Mouse (Mus musculus) E14TG2a.4 (cell line): Measurements from ENCODE around the gene Znrf4.
A peak's percentile ranks its signal among the peaks of the same experiment; 100 is the strongest.

Experiments
- CTCF ChIP-seq: conservative IDR thresholded peaks from 2 replicates; pipeline ENCODE4 v1.5.1; 2014; ENCODE audit warnings: low read length
- NANOG ChIP-seq: IDR thresholded peaks from 2 replicates; pipeline ENCODE4 v1.6.1; 2014; ENCODE audit warnings: borderline replicate concordance, low read length, mixed read lengths

DNA sequence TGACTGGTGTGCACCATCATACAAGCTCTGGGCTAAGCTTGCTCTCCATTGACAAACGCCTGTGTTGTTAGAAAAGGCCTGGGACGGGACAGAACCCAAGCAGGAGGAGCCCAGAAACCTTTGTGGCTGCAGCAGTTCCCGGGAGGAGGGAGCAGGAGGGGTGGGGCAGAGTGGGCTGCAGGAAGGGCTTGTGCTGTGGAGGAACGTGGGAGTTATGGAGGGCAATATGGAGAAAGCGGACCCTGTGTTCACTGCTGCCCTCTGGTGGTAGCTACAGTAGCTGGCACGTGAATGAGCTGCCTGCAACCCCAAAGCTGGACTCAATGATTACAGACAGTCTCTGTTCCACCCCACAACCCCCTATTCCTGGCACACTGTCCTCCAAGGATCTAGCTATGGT is 32.9 kb downstream of the Znrf4 start:
- TF ChIP-seq NANOG (no peak), CTCF (peak; percentile 26; the same call in 1 of the 2 replicates)
